Mouse (Mus musculus) gastrocnemius, adult 2 months (tissue): Measurements from ENCODE around the gene Adm. TPM values are rescaled to one million over a fixed set of nuclear protein-coding genes. Genes with fewer than 3 reads are reported as not detected.
A peak's percentile ranks its signal among the peaks of the same experiment; 100 is the strongest.

Experiments
- DNase-seq: peaks from one replicate; pipeline ENCODE4 v3.0.0; 2022
- H3K27ac ChIP-seq: fragments of 200-600 bp; 2 replicates; pipeline ENCODE4 v1.8.1; 2022; ENCODE audit warnings: mild to moderate bottlenecking
- H3K4me3 ChIP-seq: fragments of 200-600 bp; 2 replicates; pipeline ENCODE4 v1.8.1; 2022; ENCODE audit warnings: mild to moderate bottlenecking, moderate library complexity
- CTCF ChIP-seq: fragments of 200-600 bp; IDR thresholded peaks from 2 replicates; pipeline ENCODE4 v1.8.1; 2022; ENCODE audit warnings: antibody characterized with exemption, mild to moderate bottlenecking, moderate library complexity
- intact Hi-C: fragments of 180-260 bp; cut with DNase I; formaldehyde crosslinking; loops from one replicate; pipeline ENCODE4 v1.15.1; 2025
- total RNA-seq, 2 experiments: library from RNA; stranded (reverse); gene quantifications; 2 replicates each; pipeline ENCODE4 v1.2.3; 2021

Gene Adm
- total RNA-seq, 2 experiments from 2014 or later = 2.2 to 4.6 TPM

DNA sequence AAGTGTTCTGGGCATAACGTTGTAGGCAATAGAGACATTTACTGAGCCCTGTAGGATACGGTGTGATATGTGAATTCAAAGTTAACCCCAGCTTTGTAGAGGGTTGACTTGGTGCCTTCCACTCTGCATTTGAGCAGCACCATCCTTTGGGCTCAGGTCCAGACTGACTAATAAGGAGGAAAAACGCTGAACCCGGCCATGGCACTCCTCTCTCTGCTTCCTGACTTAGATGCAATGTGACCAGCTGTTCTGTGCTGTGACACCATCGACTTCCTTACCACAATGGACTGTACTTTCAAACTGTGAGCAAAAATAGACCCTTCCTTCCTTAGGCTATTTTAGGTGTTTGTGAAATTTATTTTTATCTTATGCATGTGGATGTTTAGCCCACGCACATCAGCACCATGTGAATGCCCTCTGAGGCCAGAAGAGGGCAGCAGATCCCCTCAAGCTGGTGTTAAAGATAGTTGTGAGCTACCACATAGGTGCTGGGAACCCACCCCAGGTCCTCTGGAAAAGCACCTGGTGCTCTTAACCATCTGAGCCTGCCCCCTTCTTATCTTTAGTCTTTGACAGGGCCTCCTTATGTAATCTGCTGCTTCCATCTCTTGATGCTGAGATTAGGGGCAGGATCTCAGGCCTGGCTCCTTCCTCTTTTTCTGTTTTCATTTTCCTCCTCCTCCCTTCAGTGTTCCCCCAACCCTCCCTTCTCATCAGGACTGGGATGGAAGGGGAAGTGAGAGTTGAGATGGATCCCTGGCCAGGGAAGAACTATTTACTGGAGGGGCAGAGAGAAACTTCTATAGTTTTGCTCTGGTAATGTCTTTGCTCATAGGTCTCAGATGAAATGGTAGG, 21.9 kb downstream of the Adm start:
- no peak for DNase-seq
- TF ChIP-seq CTCF = peak; percentile 33
- Histone ChIP-seq H3K27ac (peak overlapping the region; percentile 83), H3K4me3 (no peak overlapping the region)
- intact Hi-C loops = loop anchor here (5.0 kb wide), 1 partner anchor 102 kb away; no protein-coding TSS in a partner anchor

DNA sequence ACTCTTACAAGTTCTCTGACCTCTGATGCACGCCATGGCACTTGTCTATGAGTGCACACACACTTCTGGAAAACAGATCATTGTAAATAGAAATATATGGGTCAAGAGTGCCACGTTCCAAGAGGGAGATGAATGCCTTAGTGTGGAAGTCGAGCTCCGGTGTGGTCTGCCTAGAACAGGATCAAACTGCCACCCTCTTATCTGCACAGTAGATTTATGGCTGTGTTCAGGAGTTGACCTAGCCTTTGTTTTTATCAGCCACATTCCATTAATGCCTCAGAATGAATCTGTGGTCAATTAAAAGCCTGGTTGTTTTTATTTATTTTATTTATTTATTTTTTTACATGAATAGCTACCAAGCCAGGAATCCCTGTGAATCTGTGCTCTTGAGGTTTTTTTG, 23.0 kb downstream of the Adm start:
- TF ChIP-seq CTCF = no peak
- intact Hi-C loops = no loop called here
- H3K27ac ChIP-seq = no peak overlapping the region; the same call in 1 of the 2 replicates
- no peak for DNase-seq
- H3K4me3 ChIP-seq = no peak overlapping the region

DNA sequence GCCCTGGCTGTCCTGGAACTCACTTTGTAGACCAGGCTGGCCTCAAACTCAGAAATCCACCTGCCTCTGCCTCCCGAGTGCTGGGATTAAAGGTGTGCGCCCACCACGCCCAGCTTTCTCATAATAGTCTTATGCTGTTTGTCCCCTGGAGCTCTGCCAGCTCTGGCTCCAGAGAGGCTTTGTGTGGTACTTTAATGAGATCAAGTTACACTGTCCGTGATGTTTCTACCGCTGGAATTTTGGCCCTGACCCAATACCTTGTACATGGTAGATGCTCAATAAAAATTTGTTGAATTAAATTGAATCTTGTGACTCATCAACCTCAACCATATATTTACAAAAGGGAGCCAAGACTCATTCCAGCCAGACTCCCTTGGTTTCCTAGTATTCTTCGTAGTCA, 23.6 kb downstream of the Adm start:
- Histone ChIP-seq H3K27ac (no peak overlapping the region), H3K4me3 (no peak overlapping the region)
- TF ChIP-seq CTCF = no peak
- DNase-seq = no peak
- intact Hi-C loops = no loop called here

DNA sequence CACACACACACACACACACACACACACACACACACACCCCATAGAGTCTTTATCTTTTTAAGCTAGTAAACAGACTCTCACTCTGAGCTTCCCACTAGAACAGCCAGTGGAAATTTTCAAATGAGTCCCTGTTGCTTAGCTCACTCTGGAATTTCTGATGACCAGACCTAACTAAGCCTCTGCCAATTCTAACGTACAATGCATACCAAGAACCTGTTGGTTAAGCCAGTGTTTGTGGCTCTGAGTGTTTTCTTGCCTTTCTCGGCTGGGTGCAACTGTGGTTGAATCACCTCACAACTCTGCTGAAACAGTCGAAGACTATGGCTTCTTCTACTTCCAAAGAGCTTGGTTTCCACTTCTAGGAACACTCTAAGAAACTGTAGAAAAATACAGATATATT, 27.8 kb downstream of the Adm start:
- no peak for DNase-seq
- peak overlapping the region; percentile 16; the same call in 1 of the 2 replicates for H3K27ac ChIP-seq
- TF ChIP-seq CTCF = no peak
- intact Hi-C loops = no loop called here
- no peak overlapping the region for H3K4me3 ChIP-seq

DNA sequence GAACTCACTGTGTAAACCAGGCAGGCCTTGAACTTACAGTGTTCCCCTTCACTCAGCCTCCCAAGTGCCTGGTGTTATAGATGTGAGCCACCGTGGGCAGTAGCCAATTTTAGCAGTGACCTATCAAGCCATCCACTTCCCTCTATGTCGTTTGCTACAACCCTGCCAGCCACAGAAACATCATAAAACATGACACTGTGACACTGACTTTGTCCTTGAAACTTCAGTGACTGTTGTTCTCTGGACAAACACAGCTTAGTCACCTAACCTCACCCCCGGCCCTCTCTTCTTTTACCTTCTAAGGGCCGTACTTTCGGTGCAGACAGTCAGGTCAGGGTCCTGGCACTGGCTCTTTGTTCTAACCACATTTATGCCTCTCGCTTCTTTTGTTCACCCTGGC, 28.5 kb downstream of the Adm start:
- no peak for TF ChIP-seq CTCF
- no peak for DNase-seq
- Histone ChIP-seq H3K4me3 (no peak overlapping the region), H3K27ac (no peak overlapping the region)
- intact Hi-C loops = no loop called here

DNA sequence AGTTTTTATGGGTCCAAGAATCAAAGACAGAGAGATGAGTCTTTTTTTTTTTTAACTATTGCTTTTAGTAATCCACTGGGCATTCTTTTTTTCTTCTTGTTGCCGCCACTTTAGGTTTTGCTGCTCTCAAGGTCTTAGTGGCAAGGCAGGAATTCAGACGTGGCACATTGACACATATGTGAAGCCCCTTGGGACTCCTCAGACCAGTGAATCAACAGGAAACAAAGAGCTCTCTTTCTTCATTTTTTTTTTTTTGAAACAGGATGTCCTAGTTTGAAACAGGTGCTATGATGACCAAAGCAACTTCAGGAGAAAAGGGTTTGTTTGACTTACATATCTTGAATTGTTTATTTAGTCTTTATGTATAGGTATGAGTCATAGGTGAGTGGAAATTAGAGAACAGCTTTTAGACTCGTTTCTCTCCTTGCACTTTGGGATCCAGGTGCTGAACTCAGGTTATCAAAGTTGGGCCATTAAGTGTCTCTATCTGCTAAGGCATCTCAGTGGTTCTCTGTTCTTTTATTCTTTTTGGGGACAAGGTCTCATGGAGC, 31.0 kb downstream of the Adm start:
- no peak for TF ChIP-seq CTCF
- Histone ChIP-seq H3K4me3 (no peak overlapping the region), H3K27ac (no peak overlapping the region)
- intact Hi-C loops = no loop called here
- DNase-seq = no peak

DNA sequence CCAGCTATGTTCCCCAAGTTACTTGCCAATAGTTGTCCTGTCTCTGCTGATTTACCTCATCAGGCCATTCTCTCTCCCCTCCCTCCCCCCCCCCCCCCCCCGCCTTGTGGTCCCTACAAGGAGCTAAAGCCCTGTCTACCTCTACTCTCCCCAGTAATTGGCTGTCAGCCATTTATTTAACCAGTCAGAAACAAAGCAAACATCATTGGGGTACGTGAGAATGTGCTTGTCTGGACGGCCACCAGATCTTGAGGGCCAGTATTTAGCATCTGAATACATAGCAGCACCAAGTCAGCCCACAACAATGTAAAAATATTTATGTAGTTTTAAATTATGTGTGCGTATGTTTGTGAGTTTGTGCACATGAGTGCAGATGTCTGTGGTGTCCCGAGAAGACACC, 39.1 kb downstream of the Adm start:
- Histone ChIP-seq H3K27ac (no peak overlapping the region), H3K4me3 (no peak overlapping the region)
- intact Hi-C loops = no loop called here
- no peak for TF ChIP-seq CTCF
- DNase-seq = no peak

DNA sequence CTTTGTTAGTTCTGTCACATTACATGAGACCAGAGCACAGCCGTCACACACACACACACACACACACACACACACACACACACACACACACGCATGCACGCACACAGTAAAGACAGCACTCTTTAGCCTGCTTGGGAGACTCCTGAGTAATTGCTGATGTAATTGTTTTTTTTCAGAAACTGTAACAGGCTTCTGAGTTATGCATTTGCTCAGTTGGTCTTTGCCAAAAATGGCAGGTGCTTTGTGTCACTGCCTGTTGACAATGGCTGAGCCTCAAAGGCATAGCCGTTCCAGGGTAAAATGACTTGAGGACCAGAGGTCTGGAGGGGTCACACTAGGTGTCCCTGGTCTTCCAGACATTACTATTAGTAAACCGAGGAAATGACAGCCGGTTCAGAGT, 40.8 kb downstream of the Adm start:
- intact Hi-C loops = no loop called here
- DNase-seq = no peak
- Histone ChIP-seq H3K27ac (peak overlapping the region; percentile 71), H3K4me3 (no peak overlapping the region)
- no peak for TF ChIP-seq CTCF

DNA sequence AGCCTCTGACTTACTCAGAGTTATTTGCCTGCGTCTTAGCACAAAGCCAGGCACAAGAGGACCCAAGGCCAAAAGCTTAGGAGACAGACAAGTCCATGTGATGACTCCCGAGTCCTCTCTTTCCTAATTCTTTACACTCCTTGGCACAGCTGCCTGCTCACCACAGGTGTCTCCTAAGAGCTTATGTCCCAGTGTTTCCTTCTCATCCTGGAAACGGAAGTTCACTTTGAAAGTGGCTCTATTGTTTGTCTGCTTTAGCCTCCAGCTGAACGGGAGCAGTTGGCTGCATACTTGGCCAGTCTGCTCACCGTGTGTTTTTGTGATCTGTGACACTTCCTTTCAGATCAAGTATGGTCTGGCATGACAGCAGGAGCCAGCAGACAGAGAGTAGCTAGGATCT, 41.3 kb downstream of the Adm start:
- H3K27ac ChIP-seq = peak overlapping the region; percentile 71
- intact Hi-C loops = no loop called here
- H3K4me3 ChIP-seq = no peak overlapping the region
- no peak for DNase-seq
- TF ChIP-seq CTCF = no peak

DNA sequence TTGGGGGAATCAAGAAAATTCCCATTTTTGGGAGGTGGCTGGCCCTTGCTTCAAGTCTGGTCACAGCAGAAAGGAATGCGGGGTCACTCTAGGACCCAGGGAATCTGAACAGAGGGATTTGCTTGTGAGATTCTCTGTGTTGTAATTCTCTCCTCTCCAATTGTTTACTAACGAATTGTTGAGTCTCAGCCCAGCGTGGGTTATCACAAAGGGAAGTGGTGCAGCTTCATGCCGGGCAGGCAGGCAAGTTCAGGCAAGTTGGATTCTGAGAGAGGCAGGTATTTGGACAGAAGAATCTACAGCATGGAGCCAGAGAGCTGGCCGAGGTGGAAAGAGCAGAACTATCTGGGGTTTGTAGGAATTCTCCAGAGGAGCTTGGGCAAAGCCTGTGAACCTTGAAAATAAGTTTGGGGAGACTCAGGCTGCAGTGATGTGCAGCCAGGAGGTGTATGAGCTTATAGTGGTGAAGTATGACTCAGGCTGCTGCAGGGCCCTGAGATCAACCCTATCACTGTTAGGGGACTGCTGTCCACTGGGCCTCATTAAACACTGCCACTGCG, 43.7 kb downstream of the Adm start:
- no peak for TF ChIP-seq CTCF
- Histone ChIP-seq H3K27ac (peak overlapping the region; percentile 16; the same call in 1 of the 2 replicates), H3K4me3 (no peak overlapping the region)
- intact Hi-C loops = no loop called here
- DNase-seq = no peak

Other genes with a start within 250 kb of the Adm start
- 10 to 100 TPM; 11.2 to 14.8 TPM for gene Sbf2, start 12.7 kb upstream of the Adm start, total RNA-seq
- gene Ampd3, start 140.5 kb downstream of the Adm start, total RNA-seq = 10 to 100 TPM in 1 of 2 experiments, 1 to 10 TPM in 1; 7.6 to 16.6 TPM
- 10 to 100 TPM; 20.1 to 21.4 TPM for gene Rnf141, start 216.8 kb downstream of the Adm start, total RNA-seq
- gene Lyve1, start 235.6 kb downstream of the Adm start, total RNA-seq = 1 to 10 TPM; 5.7 to 9.6 TPM